Mouse (Mus musculus): ENCODE data around the gene Bcat2. TPM values are rescaled to one million over a fixed set of nuclear protein-coding genes. Genes with fewer than 3 reads are reported as not detected.

Bcat2 gene
- polyA plus RNA-seq, 1 experiment, result 111 TPM

GRCm38 (mm10) chr7:45550821-45551511 lies 19.0 kb upstream of the Bcat2 start:
- no peak for DNase-seq (ENCODE audit: low read depth)

GRCm38 (mm10) chr7:45551512-45551883 lies 18.5 kb upstream of the Bcat2 start:
- no peak for DNase-seq (ENCODE audit: low read depth)

- DNase-seq (ENCODE audit: low read depth), result no peak
These were observed 16.4 kb upstream of the Bcat2 start for GRCm38 (mm10) chr7:45553519-45553918.

GRCm38 (mm10) chr7:45553990-45554389 lies 16.0 kb upstream of the Bcat2 start:
- no peak for DNase-seq (ENCODE audit: low read depth)

- DNase-seq (ENCODE audit: low read depth), result no peak
These were observed 15.2 kb upstream of the Bcat2 start, which contains the start of gene Hsd17b14 for GRCm38 (mm10) chr7:45554744-45555143. Gene Hsd17b14 (plus strand): TSS chr7:45554893.

GRCm38 (mm10) chr7:45555787-45556186 lies 14.2 kb upstream of the Bcat2 start:
- DNase-seq (ENCODE audit: low read depth), result no peak

- DNase-seq (ENCODE audit: low read depth), result no peak
These were observed 11.0 kb upstream of the Bcat2 start for GRCm38 (mm10) chr7:45558907-45559306.

GRCm38 (mm10) chr7:45560241-45560640 lies 9.7 kb upstream of the Bcat2 start:
- no peak for DNase-seq (ENCODE audit: low read depth)

GRCm38 (mm10) chr7:45560843-45561623 lies 8.9 kb upstream of the Bcat2 start:
- no peak for DNase-seq (ENCODE audit: low read depth)

- no peak for DNase-seq (ENCODE audit: low read depth)
These were observed 8.1 kb upstream of the Bcat2 start for GRCm38 (mm10) chr7:45561624-45562520.

- DNase-seq (ENCODE audit: low read depth), result no peak
These were observed 5.1 kb upstream of the Bcat2 start for GRCm38 (mm10) chr7:45564811-45565210.

- DNase-seq (ENCODE audit: low read depth), result no peak
These were observed 4.5 kb upstream of the Bcat2 start for GRCm38 (mm10) chr7:45565446-45565845.

GRCm38 (mm10) chr7:45567112-45567779 lies 2.7 kb upstream of the Bcat2 start:
- no peak for DNase-seq (ENCODE audit: low read depth)

GRCm38 (mm10) chr7:45567780-45568516 lies 2.0 kb upstream of the Bcat2 start:
- DNase-seq (ENCODE audit: low read depth), result peak; percentile 91

- DNase-seq (ENCODE audit: low read depth), result no peak
These were observed 1.1 kb upstream of the Bcat2 start for GRCm38 (mm10) chr7:45568601-45569473.

- no peak for DNase-seq (ENCODE audit: low read depth)
These were observed 2.0 kb downstream of the Bcat2 start for GRCm38 (mm10) chr7:45571966-45572365.

GRCm38 (mm10) chr7:45573954-45574353 lies 4.0 kb downstream of the Bcat2 start:
- DNase-seq (ENCODE audit: low read depth), result no peak

- no peak for DNase-seq (ENCODE audit: low read depth)
These were observed 4.8 kb downstream of the Bcat2 start for GRCm38 (mm10) chr7:45574472-45575379.

- DNase-seq (ENCODE audit: low read depth), result peak; percentile 71
These were observed 16.0 kb downstream of the Bcat2 start for GRCm38 (mm10) chr7:45585923-45586322.
